Mouse (Mus musculus): ENCODE measurements around the gene Pard3. TPM values are rescaled to one million over a fixed set of nuclear protein-coding genes. Genes with fewer than 3 reads are reported as not detected.

Pard3 gene
- polyA plus RNA-seq (2017; shearing (Covaris generic)) = not detected

GRCm38 (mm10) chr8:127063551-127064360 is at the start of gene Pard3:
Gene Pard3 (plus strand): TSS chr8:127063893.
- ATAC-seq = no peak

DNA sequence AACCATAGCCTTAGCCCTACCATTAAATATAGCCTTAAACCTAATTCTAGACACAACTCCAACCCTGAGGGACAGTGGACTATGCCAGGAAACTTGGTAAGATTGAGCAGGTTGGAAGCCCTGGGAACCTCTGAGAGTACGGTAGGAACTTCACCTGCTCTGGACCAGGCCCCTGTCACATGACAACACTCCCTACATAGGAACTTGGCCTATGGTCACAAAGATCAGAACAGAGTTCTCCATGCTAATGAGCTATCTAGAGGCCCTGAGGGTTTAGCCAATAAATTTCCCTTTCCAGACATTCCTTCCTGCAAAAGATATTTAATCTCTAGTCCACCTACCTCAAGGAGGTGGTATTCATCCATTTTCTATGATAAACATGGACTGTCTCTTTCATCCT is 41.9 kb upstream of the Pard3 start:
- no peak for ATAC-seq

GRCm38 (mm10) chr8:127025256-127025717 is 38.4 kb upstream of the Pard3 start:
- ATAC-seq = no peak

DNA sequence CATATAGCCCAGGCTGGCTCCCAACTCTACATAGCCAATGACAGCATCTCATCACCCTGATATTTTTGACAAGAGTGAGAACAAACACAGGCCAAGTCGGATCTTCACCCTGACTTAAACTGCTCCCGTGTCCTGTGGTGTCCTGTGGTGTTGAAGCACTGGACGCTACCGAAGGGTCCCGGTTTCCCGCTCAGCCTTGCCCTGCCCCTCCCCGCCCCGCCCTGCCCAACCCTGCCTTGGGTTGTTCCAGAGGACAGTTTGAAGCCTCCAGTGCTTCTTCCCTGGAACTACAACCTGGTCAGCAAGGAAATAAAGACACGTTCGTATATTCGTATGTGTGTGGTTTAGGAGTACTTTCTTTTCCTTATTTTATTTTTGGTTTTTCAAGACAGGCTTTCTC is 37.9 kb upstream of the Pard3 start:
- no peak for ATAC-seq

DNA sequence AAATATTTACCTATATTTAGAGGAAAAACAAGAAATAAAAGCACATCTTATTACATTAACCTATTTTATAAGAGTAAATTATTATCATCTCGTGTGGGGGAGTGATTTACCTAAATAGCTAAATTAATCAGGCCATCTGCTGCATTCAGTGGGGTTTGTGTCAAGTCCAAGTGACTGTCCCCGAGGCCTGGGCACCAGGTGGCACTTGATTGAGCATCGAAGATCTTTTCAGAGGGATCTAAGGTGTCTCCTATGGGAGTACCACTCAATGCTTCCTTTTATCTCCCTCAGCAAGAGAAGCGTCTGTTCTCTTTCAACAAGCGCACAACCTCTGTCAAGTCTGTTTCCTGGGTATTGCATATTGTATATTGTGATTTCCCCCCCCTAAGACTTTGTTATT is 32.2 kb upstream of the Pard3 start:
- no peak for ATAC-seq

GRCm38 (mm10) chr8:127038928-127039327 is 24.8 kb upstream of the Pard3 start:
- ATAC-seq = no peak

- no peak for ATAC-seq
Measured at GRCm38 (mm10) chr8:127049996-127050395, 13.7 kb upstream of the Pard3 start.

DNA sequence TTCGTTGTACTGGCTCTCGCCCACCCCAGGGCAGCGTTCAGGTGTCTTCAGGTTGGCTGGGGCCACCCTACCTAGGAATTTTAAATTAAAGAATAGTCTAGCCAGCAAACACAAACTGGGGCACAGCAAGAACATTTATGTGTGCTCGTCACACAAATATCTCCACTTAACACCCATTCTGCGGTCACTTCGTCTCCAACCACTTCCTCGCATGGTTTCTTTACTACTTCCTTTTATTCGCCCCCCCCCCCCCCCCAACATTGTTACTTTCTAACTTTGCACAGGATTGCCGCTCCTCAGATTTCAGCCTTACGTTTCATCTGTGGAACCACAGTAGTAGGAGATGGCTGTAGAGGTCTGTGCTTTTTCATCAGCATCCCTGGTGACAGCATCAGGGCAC is 11.6 kb upstream of the Pard3 start:
- no peak for ATAC-seq

- ATAC-seq = no peak
Measured at GRCm38 (mm10) chr8:127055081-127055480, 8.6 kb upstream of the Pard3 start.

DNA sequence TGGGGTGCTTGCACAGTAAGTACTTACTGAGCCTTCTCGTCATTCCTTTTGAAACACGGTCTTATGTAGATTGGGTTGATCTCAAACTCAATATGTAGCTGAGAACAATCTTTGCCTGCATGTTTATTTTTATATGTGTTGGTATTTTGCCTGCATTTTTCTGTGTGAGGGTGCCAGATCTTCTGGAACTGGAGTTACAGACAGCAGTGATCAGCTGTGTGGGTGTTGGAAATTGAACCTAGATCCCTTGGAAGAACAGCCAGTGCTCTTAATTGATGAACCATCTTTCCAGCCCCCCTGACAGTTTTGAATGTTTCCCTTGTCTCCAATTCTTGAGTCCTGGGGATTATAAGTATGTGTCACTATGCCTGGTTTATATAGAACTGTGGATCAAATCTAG is 4.9 kb upstream of the Pard3 start:
- no peak for ATAC-seq

DNA sequence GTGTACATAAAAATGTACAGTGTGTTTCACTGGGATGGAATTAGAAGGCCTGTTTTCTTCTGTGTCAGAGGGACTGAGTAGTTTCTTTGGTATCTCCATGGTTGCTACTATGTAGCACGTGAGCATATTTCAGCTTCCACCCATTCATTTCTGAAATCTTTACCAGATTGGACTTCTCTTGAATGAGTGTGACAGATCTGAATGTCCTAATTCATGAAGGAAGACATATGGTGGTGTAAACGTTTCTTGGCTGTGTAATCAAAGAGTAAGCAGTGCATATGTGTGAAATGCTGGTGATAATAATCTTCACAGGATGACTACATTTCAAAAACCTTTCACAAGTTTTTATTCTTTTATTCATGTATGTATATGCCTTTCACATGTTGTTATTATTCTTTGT is 3.9 kb upstream of the Pard3 start:
- ATAC-seq = no peak

GRCm38 (mm10) chr8:127064361-127065112 is 844 bp downstream of the Pard3 start:
- ATAC-seq = no peak

- no peak for ATAC-seq
Measured at GRCm38 (mm10) chr8:127065113-127065473, 1.4 kb downstream of the Pard3 start.

- ATAC-seq = no peak
Measured at GRCm38 (mm10) chr8:127065791-127066190, 2.1 kb downstream of the Pard3 start.

DNA sequence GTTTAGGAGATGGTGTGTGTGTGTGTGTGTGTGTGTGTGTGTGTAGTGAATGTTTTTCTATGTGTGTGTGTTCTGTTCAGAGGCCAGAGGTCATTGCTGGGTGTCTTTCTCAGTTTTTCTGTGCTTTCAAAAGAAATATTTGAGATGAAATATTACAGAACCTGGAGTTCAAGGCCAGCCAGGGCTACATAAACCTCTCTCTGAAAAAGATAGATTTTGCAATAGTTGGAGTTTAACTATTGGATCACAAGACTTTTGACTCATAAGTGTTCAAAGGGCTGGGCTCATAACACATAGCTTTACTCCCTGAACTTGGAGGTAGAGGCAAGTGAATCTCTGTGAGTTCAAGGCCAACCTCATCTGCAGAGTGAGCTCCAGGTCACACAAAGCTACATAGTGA is 2.8 kb downstream of the Pard3 start:
- no peak for ATAC-seq

DNA sequence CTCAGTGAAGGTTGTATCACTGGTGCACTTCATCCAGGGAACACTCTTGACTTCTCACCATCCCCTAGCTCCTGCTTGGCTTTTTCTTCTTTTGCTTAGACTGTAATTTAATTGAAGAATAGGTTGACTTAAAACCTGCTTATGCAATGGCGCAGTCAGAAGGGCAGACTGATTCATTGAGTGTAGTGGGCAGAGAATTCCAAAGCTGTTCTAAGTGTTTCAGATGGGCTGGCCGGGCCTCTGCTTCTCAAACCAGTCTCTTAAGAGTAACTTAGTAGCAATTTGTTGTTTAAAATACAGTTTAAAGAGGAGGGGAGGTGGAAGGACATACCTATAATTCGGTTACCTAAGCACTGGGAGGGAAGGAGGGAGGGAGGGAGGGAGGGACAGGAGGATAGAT is 5.0 kb downstream of the Pard3 start:
- ATAC-seq = no peak

DNA sequence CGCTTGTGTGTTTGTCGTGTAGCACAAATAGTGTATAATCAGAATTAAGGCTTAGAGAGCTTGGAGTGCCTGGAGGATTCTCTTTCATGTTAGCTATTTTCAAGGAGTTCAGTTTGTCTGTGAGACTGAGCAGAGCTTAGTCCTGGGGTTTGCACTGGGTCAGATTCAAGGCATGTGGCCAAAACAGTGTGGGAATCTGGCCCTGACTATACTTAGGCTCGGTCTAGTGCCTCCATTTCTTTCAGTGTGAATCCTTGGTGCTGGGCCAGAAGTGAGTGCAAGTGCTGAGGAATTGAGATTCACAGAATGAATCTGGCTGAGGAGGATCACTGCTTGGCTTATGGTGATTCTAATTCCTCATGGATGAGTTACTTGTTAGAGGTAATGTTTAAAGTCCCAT is 6.5 kb downstream of the Pard3 start:
- no peak for ATAC-seq

- no peak for ATAC-seq
Measured at GRCm38 (mm10) chr8:127073052-127073618, 9.4 kb downstream of the Pard3 start.

- ATAC-seq = no peak
Measured at GRCm38 (mm10) chr8:127076511-127076910, 12.8 kb downstream of the Pard3 start.

- no peak for ATAC-seq
Measured at GRCm38 (mm10) chr8:127079244-127079805, 15.6 kb downstream of the Pard3 start.

DNA sequence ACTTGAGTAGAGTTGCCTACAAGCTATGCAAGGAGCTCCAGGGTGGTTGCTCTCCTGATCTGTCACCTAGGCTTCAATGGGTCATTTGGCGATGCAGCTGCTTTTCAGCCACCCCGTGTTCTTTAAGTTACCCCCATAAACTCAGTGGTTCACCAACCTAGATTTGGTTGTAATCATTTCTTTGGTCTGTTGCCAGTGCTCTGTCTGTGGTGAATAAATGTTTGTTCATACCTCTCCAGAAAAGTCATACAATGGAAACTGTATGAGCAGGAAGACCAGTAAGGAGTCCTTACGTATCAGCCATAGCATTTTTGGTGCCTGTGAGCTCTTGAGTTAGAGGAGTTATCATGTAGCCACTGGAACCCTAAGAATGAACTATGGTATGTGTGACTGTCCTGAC is 17.6 kb downstream of the Pard3 start:
- ATAC-seq = no peak

DNA sequence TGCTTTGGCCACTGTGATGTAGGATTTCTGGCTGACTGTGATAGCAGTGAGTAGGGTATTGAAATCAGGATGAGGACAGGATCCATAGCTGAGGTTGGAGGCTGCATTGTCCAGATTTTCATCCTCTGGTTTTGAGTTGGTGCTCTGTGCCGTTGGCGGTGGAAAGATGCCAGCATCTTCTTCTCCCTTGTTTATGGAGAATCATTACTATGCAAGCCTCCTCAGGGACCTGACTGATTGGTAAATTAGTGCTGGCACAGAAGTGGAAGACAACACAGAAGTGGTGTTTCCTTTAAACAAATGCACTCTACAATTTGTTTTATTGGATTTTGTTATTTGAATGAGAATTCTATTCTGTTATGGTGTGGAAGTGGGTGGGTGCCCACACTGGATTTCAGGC is 18.8 kb downstream of the Pard3 start:
- no peak for ATAC-seq

DNA sequence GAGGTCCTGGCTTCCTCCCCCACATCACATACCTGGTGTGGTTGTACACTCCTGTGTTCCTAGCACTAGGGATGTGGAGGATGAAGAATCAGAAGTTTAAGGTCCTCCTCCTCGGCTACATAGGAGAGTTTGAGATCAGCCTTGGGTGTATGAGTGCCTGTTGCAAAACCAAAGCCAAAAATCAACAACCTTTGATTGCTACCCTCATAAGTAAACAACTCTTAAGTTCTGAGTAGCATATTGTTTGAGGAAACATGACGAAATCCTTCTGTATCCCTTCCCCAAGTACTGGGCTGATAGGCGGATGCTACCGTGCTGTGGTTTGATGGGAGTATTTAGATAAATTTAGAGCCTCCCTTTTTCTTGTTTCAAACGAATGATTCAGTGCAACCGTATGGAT is 20.9 kb downstream of the Pard3 start:
- ATAC-seq = no peak
